Mouse (Mus musculus): ENCODE measurements at regions not wholly inside any gene's neighbourhood (a gene's known extent, or its start where the extent isn't known, plus 50 kb on each side); places are given as distances from the start of the nearest gene placed in this dataset.

DNA sequence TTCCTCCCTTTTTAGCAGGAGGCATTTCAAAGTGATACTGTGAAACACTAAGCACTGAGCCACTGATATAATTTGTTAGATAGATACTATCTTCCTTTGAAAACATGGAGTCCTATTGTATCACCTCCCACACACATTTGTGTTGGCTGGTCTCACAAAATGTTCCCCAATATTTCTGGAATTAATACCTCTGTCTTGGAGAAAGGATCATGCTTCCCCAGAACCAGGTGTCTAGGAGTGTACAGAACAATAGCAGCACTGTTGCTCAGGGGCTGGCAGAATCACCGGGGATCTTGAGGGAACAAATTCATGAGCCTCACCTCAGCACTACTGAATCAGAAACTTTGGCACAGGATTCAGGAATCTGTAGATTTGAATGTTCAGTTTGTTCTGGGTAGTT lies 277.5 kb downstream of the Aldoart1 start:
- DNase-seq (ENCODE audit: low spot score in 2 of 2), result no peak
- no peak for TF ChIP-seq CTCF (conservative IDR thresholded peaks at IDR 0.05)

DNA sequence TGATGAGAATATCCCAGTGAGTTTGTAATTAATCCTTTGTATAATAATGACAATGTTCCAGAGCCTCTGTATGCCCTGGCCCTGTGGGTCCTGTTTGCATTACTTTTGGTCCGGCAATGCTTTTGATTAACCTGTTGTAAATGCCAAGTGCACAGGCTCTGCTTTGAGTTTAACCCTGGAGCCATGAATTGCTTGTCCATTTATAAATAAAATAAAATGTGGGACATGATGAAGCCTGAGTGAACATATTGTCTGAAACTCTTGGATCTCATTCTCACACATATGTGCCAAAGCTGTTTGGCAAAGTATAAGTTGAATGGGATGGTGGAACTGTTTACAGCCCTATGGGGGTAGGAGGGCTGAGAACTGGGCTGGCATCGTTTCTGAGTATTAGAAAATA lies 280.5 kb downstream of the Aldoart1 start:
- peak in 1 of 2 experiments; percentile 2 for DNase-seq (ENCODE audit: low spot score in 2 of 2)
- H3K27ac ChIP-seq, result no peak overlapping the region
- no peak overlapping the region for H3K4me3 ChIP-seq
- no peak for TF ChIP-seq CTCF (conservative IDR thresholded peaks at IDR 0.05)

More for the DNA sequence above, 277.5 kb downstream of the Aldoart1 start:
- Histone ChIP-seq H3K4me3 (no peak overlapping the region), H3K27ac (no peak overlapping the region)

DNA sequence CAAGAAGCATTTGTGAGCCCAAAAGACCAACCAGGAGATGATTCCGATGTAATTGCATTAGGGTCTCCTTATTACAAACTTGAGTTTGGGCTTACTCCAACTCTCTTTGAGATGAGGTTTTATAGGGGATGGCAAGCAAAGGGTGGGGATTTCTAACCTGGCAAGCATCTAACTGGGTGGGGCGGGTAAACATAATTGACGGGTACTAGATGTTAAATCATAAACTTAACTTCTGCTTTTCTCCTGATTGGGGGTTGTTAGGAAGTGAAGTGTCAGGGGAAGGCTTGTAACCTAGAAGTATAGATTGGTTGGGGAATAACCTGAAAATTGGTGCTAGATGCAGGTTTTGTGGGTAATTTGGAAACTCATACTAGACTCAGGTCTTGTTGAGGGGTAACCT lies 287.2 kb downstream of the Aldoart1 start:
- no peak overlapping the region for H3K27ac ChIP-seq
- TF ChIP-seq CTCF (conservative IDR thresholded peaks at IDR 0.05), result no peak
- no peak overlapping the region for H3K4me3 ChIP-seq
- DNase-seq (ENCODE audit: low spot score in 2 of 2), result no peak

DNA sequence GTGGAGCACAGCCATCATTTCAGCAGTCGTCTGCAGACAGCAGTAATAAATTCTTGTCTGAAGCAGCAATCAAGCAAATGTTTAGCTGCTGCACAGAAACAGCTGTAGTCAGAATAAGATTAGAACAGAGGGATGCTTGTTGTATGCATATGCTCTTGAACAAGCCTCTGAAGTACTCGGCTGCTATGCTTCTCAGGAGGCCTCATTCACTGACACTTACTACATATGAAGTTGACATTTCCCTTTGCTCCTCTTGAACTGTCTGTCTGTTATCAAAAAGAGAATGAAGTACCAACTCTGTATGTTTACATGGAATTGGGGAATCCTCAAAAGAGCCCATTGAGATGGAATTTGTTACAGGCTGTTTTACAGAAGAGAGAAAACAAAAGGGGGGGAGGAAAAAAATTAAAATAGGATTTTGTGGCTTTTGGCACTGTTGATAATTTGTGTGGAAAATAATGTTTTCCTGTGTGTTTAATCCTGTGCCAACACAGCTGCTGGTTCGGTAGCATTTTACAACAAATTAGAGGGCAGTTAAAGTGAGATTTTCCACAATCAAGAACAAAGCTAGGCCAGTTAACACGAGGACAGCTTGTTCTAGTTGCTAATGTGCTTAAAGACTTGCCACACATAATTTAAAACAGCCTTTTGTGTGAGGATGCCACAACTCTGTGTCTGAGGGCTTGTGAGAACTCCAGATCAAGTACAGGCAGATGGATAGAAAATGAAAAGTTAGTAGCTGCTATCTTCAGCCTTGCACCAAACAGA lies 289.3 kb downstream of the Aldoart1 start:
- H3K27ac ChIP-seq, result no peak overlapping the region
- no peak for TF ChIP-seq CTCF (conservative IDR thresholded peaks at IDR 0.05)
- no peak for DNase-seq (ENCODE audit: low spot score in 2 of 2)
- no peak overlapping the region for H3K4me3 ChIP-seq

DNA sequence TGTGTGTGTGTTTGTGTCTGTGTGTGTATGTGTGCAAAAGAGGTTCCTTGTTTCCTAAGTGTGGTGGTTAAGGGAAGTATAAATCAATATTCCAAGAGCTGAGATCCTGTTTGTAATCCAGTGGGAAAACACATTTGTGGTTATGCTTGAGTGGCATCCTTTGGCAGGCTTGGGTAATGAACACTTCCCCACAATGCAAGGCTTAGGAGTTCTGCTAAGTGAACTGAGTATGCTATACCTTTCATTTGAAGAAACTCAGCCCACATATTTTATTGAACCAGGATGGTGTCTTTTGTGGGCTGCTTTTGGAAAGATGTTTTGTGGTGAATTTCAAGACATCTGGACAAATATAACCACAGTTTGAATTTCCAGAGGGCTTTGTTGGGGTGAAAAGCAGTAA lies 298.2 kb downstream of the Aldoart1 start:
- H3K4me3 ChIP-seq, result no peak overlapping the region
- TF ChIP-seq CTCF (conservative IDR thresholded peaks at IDR 0.05), result no peak
- H3K27ac ChIP-seq, result no peak overlapping the region
- DNase-seq (ENCODE audit: low spot score in 2 of 2), result no peak

DNA sequence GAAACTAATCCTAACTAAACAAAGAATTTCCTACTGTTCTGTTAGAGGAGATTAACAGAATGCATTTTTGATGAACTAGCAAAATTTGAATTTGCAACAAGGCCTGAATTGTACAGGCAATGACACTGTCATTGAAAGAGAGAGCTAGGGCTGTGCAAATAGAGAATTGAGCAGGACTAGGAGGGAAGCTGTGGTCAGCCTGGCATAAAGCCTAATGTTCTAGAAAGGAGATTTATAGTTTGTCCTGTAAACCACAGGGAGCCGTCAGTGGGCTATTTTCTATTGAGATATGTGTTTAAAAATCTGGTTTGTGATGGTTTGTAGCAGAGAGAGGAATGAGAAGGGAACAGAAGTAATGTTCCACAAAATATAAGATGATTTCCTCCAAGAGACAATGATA lies 317.9 kb downstream of the Aldoart1 start:
- TF ChIP-seq CTCF (conservative IDR thresholded peaks at IDR 0.05), result no peak
- no peak for DNase-seq (ENCODE audit: low spot score in 2 of 2)
- Histone ChIP-seq H3K4me3 (no peak overlapping the region), H3K27ac (no peak overlapping the region)

DNA sequence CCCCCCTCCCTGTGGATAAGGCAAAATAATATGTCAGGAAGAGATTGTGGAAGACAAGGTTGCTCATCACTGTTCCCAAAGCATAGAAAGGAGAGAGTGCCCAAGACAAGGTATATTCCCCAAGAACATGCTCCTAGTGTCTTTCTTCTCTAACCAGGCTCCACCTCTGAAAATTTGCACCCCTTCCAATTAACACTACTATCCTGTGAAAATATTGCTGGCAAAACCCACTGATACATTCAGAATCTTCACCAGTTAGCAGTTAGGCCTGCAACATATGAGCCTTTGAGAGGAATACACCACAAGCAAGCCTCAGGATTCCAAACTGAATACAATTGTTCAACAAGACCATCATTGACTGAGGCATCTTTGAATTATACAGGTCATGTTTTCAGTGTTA lies 323.9 kb upstream of the Tle1 start:
- no peak overlapping the region for H3K27ac ChIP-seq
- no peak for DNase-seq (ENCODE audit: low spot score in 2 of 2)
- no peak for TF ChIP-seq CTCF (conservative IDR thresholded peaks at IDR 0.05)
- H3K4me3 ChIP-seq, result no peak overlapping the region

DNA sequence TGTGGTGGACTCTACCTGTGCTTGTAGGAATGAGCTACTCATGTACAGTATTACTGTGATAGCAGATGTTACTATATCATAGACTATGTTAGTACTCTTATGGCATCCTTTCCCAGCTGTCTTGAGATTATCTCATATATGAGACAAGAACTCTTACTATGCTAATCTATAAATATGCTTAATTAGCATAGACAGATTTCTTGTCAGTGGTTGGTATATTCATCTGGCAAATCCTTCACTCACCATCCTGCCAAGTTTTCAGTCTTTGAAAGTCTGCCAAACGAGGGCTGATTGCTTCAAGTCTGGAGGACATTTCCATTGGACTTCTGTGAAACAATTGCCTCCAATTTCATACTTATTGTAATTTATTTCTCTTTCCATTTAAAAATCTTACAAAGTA lies 323.4 kb upstream of the Tle1 start:
- Histone ChIP-seq H3K4me3 (no peak overlapping the region), H3K27ac (no peak overlapping the region)
- peak; percentile 60 to 75 for DNase-seq (ENCODE audit: low spot score in 2 of 2)
- no peak for TF ChIP-seq CTCF (conservative IDR thresholded peaks at IDR 0.05)

DNA sequence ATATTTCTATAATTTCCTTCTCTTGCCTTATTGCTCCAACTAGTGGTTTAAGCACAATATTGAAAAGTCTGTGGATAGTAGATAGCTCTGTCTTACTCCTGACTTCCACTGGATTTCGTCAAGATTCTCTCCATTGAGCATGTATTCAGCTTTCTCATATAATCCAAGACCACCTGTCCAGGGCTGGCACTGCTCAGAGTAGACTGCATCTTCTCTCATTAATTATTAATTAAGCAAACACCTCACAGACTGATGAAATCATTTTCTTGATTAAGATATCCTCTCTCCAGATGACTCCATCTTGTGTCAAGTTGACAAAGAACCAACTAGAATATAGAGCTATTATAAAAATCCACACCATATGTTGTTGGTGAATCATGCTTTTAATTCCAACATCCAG lies 310.5 kb upstream of the Tle1 start:
- peak; percentile 46 for TF ChIP-seq CTCF (conservative IDR thresholded peaks at IDR 0.05)
- DNase-seq (ENCODE audit: low spot score in 2 of 2), result no peak
- H3K27ac ChIP-seq, result no peak overlapping the region
- H3K4me3 ChIP-seq, result no peak overlapping the region

DNA sequence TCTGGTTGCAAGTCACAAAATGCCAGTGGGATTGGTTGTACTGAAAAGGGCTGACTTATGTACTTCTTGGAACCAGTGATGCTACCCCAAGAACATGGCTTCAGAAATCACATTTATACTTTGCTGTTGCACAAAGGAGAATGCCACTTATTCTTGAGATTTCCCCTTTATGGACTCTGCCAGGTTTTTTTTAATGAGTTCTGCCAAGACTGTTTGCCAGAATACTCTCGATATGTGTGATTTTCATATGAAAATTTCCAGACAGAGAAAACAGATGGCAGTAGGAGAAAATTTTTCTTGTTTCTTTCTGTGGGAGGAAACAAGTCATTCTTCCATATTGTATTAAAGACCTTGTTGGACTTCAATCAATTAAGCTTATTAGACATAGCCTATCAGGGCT lies 281.0 kb upstream of the Tle1 start:
- no peak overlapping the region for H3K27ac ChIP-seq
- no peak for TF ChIP-seq CTCF (conservative IDR thresholded peaks at IDR 0.05)
- DNase-seq (ENCODE audit: low spot score in 2 of 2), result peak in 1 of 2 experiments; percentile 28
- no peak overlapping the region for H3K4me3 ChIP-seq

DNA sequence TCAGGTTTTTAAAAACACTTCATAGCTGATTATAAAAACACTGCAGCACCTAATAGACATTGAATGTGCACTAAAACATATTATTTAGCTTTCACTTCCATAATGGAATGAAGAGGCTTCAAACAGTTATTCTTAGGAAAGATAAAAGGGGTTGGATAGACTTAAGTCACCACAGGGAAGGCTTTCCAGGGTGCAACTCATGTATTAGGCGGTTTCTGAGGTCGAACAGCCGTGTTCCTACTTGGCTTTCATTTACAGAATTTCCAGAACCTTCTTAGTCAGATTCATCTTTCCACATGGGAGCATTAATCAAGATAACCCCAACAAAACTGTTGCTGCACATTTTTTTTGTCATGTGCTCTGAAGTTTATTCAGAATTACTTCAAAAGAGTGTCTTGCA lies 279.8 kb upstream of the Tle1 start:
- TF ChIP-seq CTCF (conservative IDR thresholded peaks at IDR 0.05), result no peak
- Histone ChIP-seq H3K27ac (no peak overlapping the region), H3K4me3 (no peak overlapping the region)
- no peak for DNase-seq (ENCODE audit: low spot score in 2 of 2)

DNA sequence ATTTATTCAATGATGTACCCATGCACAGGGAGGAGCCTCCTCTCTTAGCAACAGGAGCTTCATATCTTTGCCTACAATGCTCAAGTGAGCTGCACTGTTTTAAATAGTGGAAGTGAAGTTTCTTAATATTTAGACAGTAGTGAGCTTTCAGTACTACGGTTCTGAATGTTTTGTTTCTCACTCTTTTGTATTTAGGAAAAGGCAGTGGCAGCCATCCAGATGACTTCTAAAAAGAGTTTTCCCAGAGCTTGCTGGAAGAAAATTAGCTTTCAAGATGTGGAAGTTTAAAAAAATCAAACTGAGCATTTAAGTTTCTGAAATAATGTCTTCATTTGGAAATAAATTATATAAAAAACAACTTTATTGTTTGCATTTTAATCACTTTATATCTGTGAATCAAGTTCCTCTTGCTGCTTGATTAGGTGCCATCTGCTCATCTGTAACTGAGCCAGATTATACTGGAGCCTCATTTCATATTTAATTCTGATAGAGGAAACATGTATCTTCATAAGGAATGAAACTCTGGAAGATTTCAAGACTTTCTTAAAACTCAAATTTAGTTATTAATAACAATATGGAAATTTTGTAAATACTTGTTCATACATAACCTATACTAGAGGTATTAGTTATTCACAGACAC lies 268.6 kb upstream of the Tle1 start:
- no peak overlapping the region for H3K27ac ChIP-seq
- no peak overlapping the region for H3K4me3 ChIP-seq
- TF ChIP-seq CTCF (conservative IDR thresholded peaks at IDR 0.05), result no peak
- DNase-seq (ENCODE audit: low spot score in 2 of 2), result peak; percentile 11 to 40

DNA sequence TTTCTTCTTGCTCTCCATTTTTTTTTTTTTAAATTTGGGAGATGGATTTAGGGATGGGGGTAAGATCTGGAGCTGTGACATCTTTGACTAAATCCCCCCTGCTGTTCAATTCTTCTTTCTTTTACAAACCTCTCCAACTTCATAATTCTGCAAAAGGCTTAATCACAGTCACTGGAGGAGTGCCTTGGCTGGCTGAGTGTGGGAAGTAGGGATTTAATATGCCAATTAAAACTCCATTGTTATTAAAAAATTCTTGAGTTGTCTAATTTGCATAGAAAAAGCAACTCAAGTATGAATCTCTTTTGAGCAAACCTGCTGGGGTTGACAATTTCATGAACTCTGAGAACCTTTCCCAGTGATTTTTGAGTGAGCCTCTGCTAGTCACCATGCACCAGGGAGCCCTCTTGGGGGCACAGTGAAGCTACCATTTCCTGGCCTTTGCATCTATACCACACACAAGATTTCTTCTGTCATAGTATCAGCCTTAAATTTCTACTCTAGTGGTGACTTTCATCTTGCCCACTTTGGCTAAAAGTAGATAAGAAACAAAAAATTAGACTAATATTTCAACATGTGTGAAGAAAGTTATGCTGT lies 243.6 kb upstream of the Tle1 start:
- no peak overlapping the region for H3K4me3 ChIP-seq
- H3K27ac ChIP-seq, result no peak overlapping the region
- no peak for TF ChIP-seq CTCF (conservative IDR thresholded peaks at IDR 0.05)
- DNase-seq (ENCODE audit: low spot score in 2 of 2), result no peak

DNA sequence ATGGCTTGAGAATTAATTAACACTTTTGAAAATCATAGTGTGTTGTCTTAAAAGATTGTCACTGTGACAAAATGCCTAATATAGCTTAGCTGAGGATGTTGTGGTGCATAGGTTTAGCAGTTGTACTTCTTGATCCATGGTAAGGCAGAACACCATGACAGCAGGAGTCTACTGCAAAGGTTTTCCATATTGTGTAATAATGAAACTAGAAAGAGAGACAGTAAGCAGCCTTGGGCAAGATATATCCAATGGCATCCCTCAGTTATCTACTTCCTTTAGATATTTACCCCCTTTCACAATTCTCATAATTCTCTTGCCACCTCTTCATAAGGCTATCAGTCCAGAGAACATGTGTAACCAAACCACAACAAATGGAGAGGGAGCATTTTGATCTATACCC lies 236.6 kb upstream of the Tle1 start:
- TF ChIP-seq CTCF (conservative IDR thresholded peaks at IDR 0.05), result no peak
- DNase-seq (ENCODE audit: low spot score in 2 of 2), result no peak

More for the DNA sequence above, 236.6 kb upstream of the Tle1 start:
- Histone ChIP-seq H3K27ac (no peak overlapping the region), H3K4me3 (no peak overlapping the region)
